Mouse (Mus musculus) hindbrain, embryonic 11.5 days (tissue): ENCODE data around the gene Car1. TPM values are rescaled to one million over a fixed set of nuclear protein-coding genes. Genes with fewer than 3 reads are reported as not detected.
"Not testable (repeated sequence)": the region's sequence is repeated elsewhere in the genome, so short reads cannot be mapped to it uniquely, and the experiment has no call there.

Source experiments
- ATAC-seq: fragments of 200-750 bp; cut with Nextera tagmentation; 2 replicates; pipeline ENCODE4 v1.8.0; 2017; ENCODE audit warnings: mild to moderate bottlenecking, moderate TSS enrichment, moderate library complexity; ENCODE audit not compliant: low FRiP score
- DNase-seq: peaks from one replicate; pipeline ENCODE4 v3.0.0-alpha.2; 2015; ENCODE audit warnings: low spot score
- H3K27ac ChIP-seq: fragments of 300-500 bp; sonication (generic); 2 replicates; pipeline ENCODE4 v1.5.1; 2014; ENCODE audit warnings: mild to moderate bottlenecking, low read depth, low read length
- H3K27me3 ChIP-seq: fragments of 300-500 bp; sonication (generic); 2 replicates; pipeline ENCODE4 v1.6.1; 2014; ENCODE audit warnings: mild to moderate bottlenecking, low read length, moderate library complexity, mixed read lengths; ENCODE audit not compliant: control insufficient read depth, insufficient read depth
- H3K36me3 ChIP-seq: fragments of 300-500 bp; sonication (generic); 2 replicates; pipeline ENCODE4 v1.6.1; 2014; ENCODE audit warnings: mild to moderate bottlenecking, low read length, moderate library complexity, mixed read lengths; ENCODE audit not compliant: control insufficient read depth, insufficient read depth
- H3K4me1 ChIP-seq: fragments of 300-500 bp; sonication (generic); replicated peaks from 2 replicates; pipeline ENCODE4 v1.6.1; 2014; ENCODE audit warnings: low read length, mixed read lengths; ENCODE audit not compliant: control insufficient read depth, insufficient read depth
- H3K4me2 ChIP-seq: fragments of 300-500 bp; sonication (generic); replicated peaks from 2 replicates; pipeline ENCODE4 v1.6.1; 2014; ENCODE audit warnings: mild to moderate bottlenecking, low read depth, low read length
- H3K4me3 ChIP-seq: fragments of 300-500 bp; sonication (generic); 2 replicates; pipeline ENCODE4 v1.5.1; 2014; ENCODE audit warnings: low read depth, low read length
- H3K9ac ChIP-seq: fragments of 300-500 bp; sonication (generic); 2 replicates; pipeline ENCODE4 v1.6.1; 2014; ENCODE audit warnings: low read depth, low read length
- H3K9me3 ChIP-seq: fragments of 300-500 bp; sonication (generic); 2 replicates; pipeline ENCODE4 v1.6.1; 2016; ENCODE audit warnings: low read length; ENCODE audit not compliant: control insufficient read depth
- WGBS: fragments of 180-500 bp; shearing (Covaris S2); extraction: QIAGEN DNeasy Blood & Tissue Kit; methylation state at CpG from one replicate; pipeline ENCODE4 v1.1.7; 2014; 5-methylcytosine and 5-hydroxymethylcytosine counted together
- polyA plus RNA-seq: library from polyadenylated mRNA; unstranded; fragments of >200 nt; fragmentation: Nextera tagmentation; extraction: Ambion mirVana; gene quantifications from 2 replicates; pipeline ENCODE4 v1.2.1, GENCODE M21; 2014

The Car1 gene
- polyA plus RNA-seq, 1 experiment from 2014 or later = not detected

DNA sequence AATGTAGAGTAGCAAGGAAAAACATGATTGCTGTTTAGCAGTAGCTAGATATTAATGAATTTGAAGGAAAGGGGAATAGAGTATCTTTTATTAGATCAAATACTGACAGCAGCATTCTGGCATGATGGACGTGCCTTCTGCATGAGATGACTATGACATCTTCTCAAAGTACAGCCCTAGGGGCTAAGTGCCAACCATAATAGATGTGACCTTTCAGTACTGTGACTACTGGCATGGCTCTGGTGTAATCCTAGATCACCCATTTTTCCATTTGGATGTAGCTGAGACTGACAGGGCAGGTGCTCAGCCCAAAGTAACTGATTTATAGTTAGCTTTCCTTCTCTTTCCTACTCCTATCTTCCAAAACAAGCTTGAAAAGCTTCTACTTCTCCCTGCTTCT is 20.6 kb downstream of the Car1 start:
- no peak for ATAC-seq

GRCm38 (mm10) chr3:14787136-14787535 is 21.0 kb downstream of the Car1 start:
- no peak overlapping the region for H3K9ac ChIP-seq
- H3K4me3 ChIP-seq = no peak overlapping the region
- H3K27ac ChIP-seq = no peak overlapping the region
- H3K36me3 ChIP-seq = no peaks in the 10 kb centered on the region
- no peak overlapping the region for H3K4me2 ChIP-seq
- DNase-seq (no peak), ATAC-seq (no peak)
- no peaks in the 10 kb centered on the region for H3K9me3 ChIP-seq
- no peaks in the 10 kb centered on the region for H3K4me1 ChIP-seq
- no peaks in the 10 kb centered on the region for H3K27me3 ChIP-seq
- WGBS = 55% methylated on average over 1 of the region's 1 CpGs

More for the DNA sequence above, 20.6 kb downstream of the Car1 start:
- Histone ChIP-seq H3K27me3 (no peaks in the 10 kb centered on the region), H3K9me3 (no peaks in the 10 kb centered on the region), H3K9ac (no peak overlapping the region), H3K4me2 (no peak overlapping the region), H3K27ac (no peak overlapping the region), H3K36me3 (no peaks in the 10 kb centered on the region), H3K4me1 (no peaks in the 10 kb centered on the region), H3K4me3 (no peak overlapping the region)
- 80% methylated on average over 1 of the region's 1 CpGs for WGBS
- no peak for DNase-seq

- Histone ChIP-seq H3K4me1 (no peaks in the 10 kb centered on the region), H3K4me3 (no peak overlapping the region), H3K9ac (no peak overlapping the region), H3K27me3 (no peaks in the 10 kb centered on the region), H3K4me2 (no peak overlapping the region), H3K36me3 (no peaks in the 10 kb centered on the region), H3K27ac (no peak overlapping the region), H3K9me3 (no peaks in the 10 kb centered on the region)
- WGBS = 77% methylated on average over 2 of the region's 2 CpGs
- peak; percentile 43; the same call in 1 of the 2 replicates for ATAC-seq
- DNase-seq = no peak
Measured at GRCm38 (mm10) chr3:14786551-14787079, 21.6 kb downstream of the Car1 start.

- no peaks in the 10 kb centered on the region for H3K36me3 ChIP-seq
- no peak overlapping the region for H3K4me3 ChIP-seq
- no peaks in the 10 kb centered on the region for H3K27me3 ChIP-seq
- no peak for DNase-seq
- WGBS = 84% methylated on average over 2 of the region's 2 CpGs
- no peaks in the 10 kb centered on the region for H3K9me3 ChIP-seq
- H3K4me1 ChIP-seq = no peaks in the 10 kb centered on the region
- no peak for ATAC-seq
- no peak overlapping the region for H3K9ac ChIP-seq
- H3K4me2 ChIP-seq = no peak overlapping the region
- no peak overlapping the region for H3K27ac ChIP-seq
Measured at GRCm38 (mm10) chr3:14785353-14785752, 22.8 kb downstream of the Car1 start.

DNA sequence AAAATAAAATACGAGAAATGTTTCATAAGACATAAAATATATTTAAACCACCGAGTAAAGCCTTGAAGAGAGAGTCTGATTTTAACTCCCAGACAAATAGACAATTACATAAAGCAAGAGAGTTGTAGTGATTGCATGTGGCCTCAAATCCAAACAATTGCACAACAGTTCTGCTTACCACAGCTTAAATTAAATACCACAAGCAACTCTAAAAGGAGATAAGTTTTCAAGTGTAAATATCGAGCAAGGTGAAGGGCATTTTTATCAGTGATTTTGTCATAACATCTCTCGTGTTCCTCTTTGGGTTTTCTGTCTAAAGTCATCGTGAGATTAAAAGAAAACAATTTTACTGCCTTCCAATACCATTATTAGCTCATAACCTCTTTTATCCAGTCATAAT is 25.0 kb downstream of the Car1 start:
- H3K27me3 ChIP-seq, H3K27ac ChIP-seq, H3K9ac ChIP-seq, H3K4me3 ChIP-seq, H3K4me1 ChIP-seq, H3K36me3 ChIP-seq, H3K4me2 ChIP-seq, ATAC-seq, H3K9me3 ChIP-seq, DNase-seq: not testable (repeated sequence)
- WGBS = 84% methylated on average over 5 of the region's 5 CpGs

DNA sequence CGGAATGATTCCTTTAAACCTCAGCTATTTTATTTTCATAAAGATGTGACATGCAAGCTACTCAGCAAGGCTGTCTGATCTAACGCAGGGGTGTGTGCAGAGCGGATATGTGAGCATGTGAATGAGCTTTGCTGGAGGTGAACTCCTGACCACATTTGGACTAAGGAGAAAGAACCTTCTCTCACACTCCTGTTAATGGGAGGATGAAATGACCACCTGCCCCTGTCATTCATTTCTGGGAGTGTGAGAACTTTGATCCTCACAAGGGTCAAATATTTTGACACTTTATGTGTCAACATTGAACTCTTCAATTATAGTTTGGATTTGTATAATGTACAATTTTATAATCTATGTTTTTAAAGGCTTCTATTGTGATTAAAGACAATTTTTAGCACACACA is 25.8 kb downstream of the Car1 start:
- WGBS = 88% methylated on average over 3 of the region's 3 CpGs
- ATAC-seq, H3K4me3 ChIP-seq, H3K36me3 ChIP-seq, H3K4me1 ChIP-seq, H3K4me2 ChIP-seq, H3K9me3 ChIP-seq, H3K9ac ChIP-seq, H3K27ac ChIP-seq, DNase-seq, H3K27me3 ChIP-seq: not testable (repeated sequence)

DNA sequence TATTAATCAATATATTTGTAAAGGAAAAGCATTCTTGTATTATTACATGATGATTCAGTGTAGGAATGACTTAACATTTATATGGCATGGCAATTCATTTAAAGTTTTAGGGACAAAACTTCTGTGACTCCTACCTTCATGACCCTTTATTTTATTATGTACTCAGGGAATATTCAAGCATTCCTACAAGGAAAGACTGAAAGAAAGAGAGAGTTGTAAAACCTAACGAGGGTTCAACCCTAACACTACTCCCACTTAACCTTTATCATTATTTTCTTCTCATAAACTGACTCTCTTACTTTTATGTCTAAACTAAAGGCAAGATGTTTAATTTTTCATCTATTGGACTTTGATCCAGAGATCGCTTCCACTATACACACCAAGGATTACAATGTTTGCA is 28.0 kb downstream of the Car1 start:
- H3K27ac ChIP-seq = no peak overlapping the region

DNA sequence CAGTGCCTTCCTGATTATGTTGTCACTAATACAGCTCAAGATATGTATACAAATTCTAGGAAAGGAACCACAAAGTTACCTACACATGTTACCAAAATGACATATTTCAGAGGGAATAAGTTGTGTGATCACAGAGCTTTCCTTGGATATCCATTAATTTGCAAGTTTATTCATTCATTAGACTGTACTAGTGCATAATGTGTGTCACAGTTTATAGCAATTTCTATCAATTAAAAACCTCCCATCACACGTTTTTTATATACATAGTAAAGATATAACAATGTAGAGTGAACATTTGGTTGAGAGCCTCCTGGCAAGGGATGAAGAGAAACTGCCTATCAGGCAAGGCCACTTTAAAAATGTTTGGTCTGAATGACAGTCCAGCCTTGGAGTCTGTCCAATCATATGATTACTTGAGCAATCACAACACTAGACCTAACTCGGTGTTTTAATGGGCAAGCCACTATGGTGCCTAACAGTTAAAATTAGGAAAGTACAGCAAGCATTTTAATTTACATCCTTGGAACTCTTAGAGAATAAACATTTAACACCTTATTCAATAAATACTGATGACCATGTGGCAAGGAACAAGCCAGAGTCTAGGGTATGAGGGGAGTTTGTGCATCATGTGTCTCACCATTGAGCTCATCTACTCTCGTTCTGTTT is 31.5 kb downstream of the Car1 start:
- H3K9ac ChIP-seq, H3K27ac ChIP-seq, ATAC-seq, H3K4me1 ChIP-seq, H3K27me3 ChIP-seq, DNase-seq, H3K4me2 ChIP-seq, H3K4me3 ChIP-seq, H3K36me3 ChIP-seq, H3K9me3 ChIP-seq: not testable (repeated sequence)
- 95% methylated on average over 2 of the region's 3 CpGs for WGBS

More for the DNA sequence above, 28.0 kb downstream of the Car1 start:
- Histone ChIP-seq H3K4me3 (no peak overlapping the region), H3K4me1 (no peaks in the 10 kb centered on the region), H3K9ac (no peak overlapping the region), H3K9me3 (no peaks in the 10 kb centered on the region), H3K4me2 (no peak overlapping the region), H3K27me3 (no peaks in the 10 kb centered on the region), H3K36me3 (no peaks in the 10 kb centered on the region)
- WGBS = 90% methylated on average over 2 of the region's 2 CpGs
- DNase-seq (no peak), ATAC-seq (no peak)

DNA sequence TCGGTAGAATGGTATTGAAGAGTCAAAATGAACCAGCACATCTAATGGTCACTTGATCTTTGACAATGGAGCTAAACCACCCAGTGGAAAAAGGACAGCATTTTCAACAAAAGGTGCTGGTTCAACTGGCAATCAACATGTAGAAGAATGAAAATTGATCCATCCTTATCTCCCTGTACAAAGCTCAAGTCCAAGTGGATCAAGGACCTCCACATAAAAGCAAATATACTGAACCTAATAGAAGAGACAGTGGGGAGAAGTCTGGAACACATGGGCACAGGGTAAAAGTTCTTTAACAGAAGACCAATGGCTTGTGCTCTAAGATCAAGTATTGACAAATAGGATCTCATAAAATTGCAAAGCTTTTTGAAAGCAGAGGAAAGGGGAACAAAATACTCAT is 33.6 kb downstream of the Car1 start:
- H3K27me3 ChIP-seq, ATAC-seq, DNase-seq, H3K4me1 ChIP-seq, H3K9me3 ChIP-seq, H3K27ac ChIP-seq, H3K36me3 ChIP-seq, H3K4me2 ChIP-seq, H3K4me3 ChIP-seq, H3K9ac ChIP-seq: not testable (repeated sequence)
- 87% methylated on average over 1 of the region's 1 CpGs for WGBS
